Mouse (Mus musculus) gastrocnemius, adult 2 months (tissue): ENCODE measurements around the gene Nudt21. TPM values are rescaled to one million over a fixed set of nuclear protein-coding genes. Genes with fewer than 3 reads are reported as not detected.

Source experiments
- DNase-seq: peaks from one replicate; pipeline ENCODE4 v3.0.0; 2022
- H3K27ac ChIP-seq: fragments of 200-600 bp; 2 replicates; pipeline ENCODE4 v1.8.1; 2022; ENCODE audit warnings: mild to moderate bottlenecking
- H3K4me3 ChIP-seq: fragments of 200-600 bp; 2 replicates; pipeline ENCODE4 v1.8.1; 2022; ENCODE audit warnings: mild to moderate bottlenecking, moderate library complexity
- CTCF ChIP-seq: fragments of 200-600 bp; IDR thresholded peaks from 2 replicates; pipeline ENCODE4 v1.8.1; 2022; ENCODE audit warnings: antibody characterized with exemption, mild to moderate bottlenecking, moderate library complexity
- intact Hi-C: fragments of 180-260 bp; cut with DNase I; formaldehyde crosslinking; loops from one replicate; pipeline ENCODE4 v1.15.1; 2025
- total RNA-seq, 2 experiments: library from RNA; stranded (reverse); gene quantifications; 2 replicates each; pipeline ENCODE4 v1.2.3; 2021

Nudt21 gene
- total RNA-seq, 2 experiments from 2014 or later: 8.0 to 15.0 TPM

- H3K4me3 ChIP-seq: no peak overlapping the region
- no peak for TF ChIP-seq CTCF
- H3K27ac ChIP-seq: no peak overlapping the region
- DNase-seq: no peak
- intact Hi-C loops: no loop called here
Measured at GRCm38 (mm10) chr8:93980141-93980540, 56.7 kb downstream of the Nudt21 start.

- no peak for DNase-seq
- H3K27ac ChIP-seq: no peak overlapping the region
- intact Hi-C loops: no loop called here
Measured at GRCm38 (mm10) chr8:93976446-93977211, 60.2 kb downstream of the Nudt21 start.

GRCm38 (mm10) chr8:93975358-93975757 is 61.5 kb downstream of the Nudt21 start:
- DNase-seq: no peak
- intact Hi-C loops: no loop called here
- no peak for TF ChIP-seq CTCF
- Histone ChIP-seq H3K4me3 (no peak overlapping the region), H3K27ac (no peak overlapping the region)

More at GRCm38 (mm10) chr8:93976446-93977211, 60.2 kb downstream of the Nudt21 start:
- peak; percentile 23; the same call in 1 of the 2 replicates for TF ChIP-seq CTCF
- no peak overlapping the region for H3K4me3 ChIP-seq

GRCm38 (mm10) chr8:93974602-93975186 is 62.1 kb downstream of the Nudt21 start:
- no peak for TF ChIP-seq CTCF
- Histone ChIP-seq H3K27ac (no peak overlapping the region), H3K4me3 (no peak overlapping the region)
- intact Hi-C loops: no loop called here
- DNase-seq: no peak

- DNase-seq: no peak
Measured at GRCm38 (mm10) chr8:93973831-93974375, 62.9 kb downstream of the Nudt21 start.

GRCm38 (mm10) chr8:93972971-93973734 is 63.7 kb downstream of the Nudt21 start:
- Histone ChIP-seq H3K4me3 (no peak overlapping the region), H3K27ac (no peak overlapping the region)
- DNase-seq: no peak
- intact Hi-C loops: no loop called here
- TF ChIP-seq CTCF: no peak

More at GRCm38 (mm10) chr8:93973831-93974375, 62.9 kb downstream of the Nudt21 start:
- no peak for TF ChIP-seq CTCF
- H3K4me3 ChIP-seq: no peak overlapping the region
- no peak overlapping the region for H3K27ac ChIP-seq
- intact Hi-C loops: no loop called here

GRCm38 (mm10) chr8:93972211-93972610 is 64.6 kb downstream of the Nudt21 start:
- intact Hi-C loops: no loop called here
- DNase-seq: no peak
- no peak overlapping the region for H3K4me3 ChIP-seq
- no peak for TF ChIP-seq CTCF
- no peak overlapping the region for H3K27ac ChIP-seq

- DNase-seq: no peak
- TF ChIP-seq CTCF: no peak
- intact Hi-C loops: no loop called here
- no peak overlapping the region for H3K27ac ChIP-seq
- H3K4me3 ChIP-seq: no peak overlapping the region
Measured at GRCm38 (mm10) chr8:93971451-93971850, 65.4 kb downstream of the Nudt21 start.

- TF ChIP-seq CTCF: no peak
- peak overlapping the region; percentile 2; the same call in 1 of the 2 replicates for H3K27ac ChIP-seq
- H3K4me3 ChIP-seq: no peak overlapping the region
- no peak for DNase-seq
- intact Hi-C loops: no loop called here
Measured at GRCm38 (mm10) chr8:93969626-93970340, 67.0 kb downstream of the Nudt21 start.

GRCm38 (mm10) chr8:93968293-93968692 is 68.5 kb downstream of the Nudt21 start:
- H3K4me3 ChIP-seq: no peak overlapping the region
- intact Hi-C loops: no loop called here
- no peak for TF ChIP-seq CTCF
- DNase-seq: no peak
- no peak overlapping the region for H3K27ac ChIP-seq

Other genes with a start within 250 kb of the Nudt21 start
- 1 to 10 TPM; 7.5 to 7.7 TPM for gene Gnao1, start 227.1 kb downstream of the Nudt21 start, total RNA-seq
- 100 to 1,000 TPM in 1 of 2 experiments, 10 to 100 TPM in 1; 97.5 to 101 TPM for gene Amfr, start 24.2 kb downstream of the Nudt21 start, total RNA-seq
- gene Ogfod1, start 167 bp upstream of the Nudt21 start, total RNA-seq: 10 to 100 TPM; 23.0 to 27.4 TPM
- 1 to 10 TPM; 2.5 to 4.6 TPM for gene Bbs2, start 61.9 kb upstream of the Nudt21 start, total RNA-seq
- not detected for gene Mt4, start 100.2 kb upstream of the Nudt21 start, total RNA-seq
- gene Mt3, start 115.6 kb upstream of the Nudt21 start, total RNA-seq: 1 to 10 TPM; 1.6 to 2.7 TPM
- 100 to 1,000 TPM; 103 to 148 TPM for gene Mt2, start 135.6 kb upstream of the Nudt21 start, total RNA-seq
- gene Mt1, start 142.1 kb upstream of the Nudt21 start, total RNA-seq: 100 to 1,000 TPM; 120 to 127 TPM
- 10 to 100 TPM in 1 of 2 experiments, 1 to 10 TPM in 1; 8.6 to 12.4 TPM for gene Nup93, start 177.5 kb upstream of the Nudt21 start, total RNA-seq